Mouse (Mus musculus): ENCODE data around the gene Ube2o.
"Not testable (repeated sequence)": the region's sequence is repeated elsewhere in the genome, so short reads cannot be mapped to it uniquely, and the experiment has no call there.

Gene Ube2o

DNA sequence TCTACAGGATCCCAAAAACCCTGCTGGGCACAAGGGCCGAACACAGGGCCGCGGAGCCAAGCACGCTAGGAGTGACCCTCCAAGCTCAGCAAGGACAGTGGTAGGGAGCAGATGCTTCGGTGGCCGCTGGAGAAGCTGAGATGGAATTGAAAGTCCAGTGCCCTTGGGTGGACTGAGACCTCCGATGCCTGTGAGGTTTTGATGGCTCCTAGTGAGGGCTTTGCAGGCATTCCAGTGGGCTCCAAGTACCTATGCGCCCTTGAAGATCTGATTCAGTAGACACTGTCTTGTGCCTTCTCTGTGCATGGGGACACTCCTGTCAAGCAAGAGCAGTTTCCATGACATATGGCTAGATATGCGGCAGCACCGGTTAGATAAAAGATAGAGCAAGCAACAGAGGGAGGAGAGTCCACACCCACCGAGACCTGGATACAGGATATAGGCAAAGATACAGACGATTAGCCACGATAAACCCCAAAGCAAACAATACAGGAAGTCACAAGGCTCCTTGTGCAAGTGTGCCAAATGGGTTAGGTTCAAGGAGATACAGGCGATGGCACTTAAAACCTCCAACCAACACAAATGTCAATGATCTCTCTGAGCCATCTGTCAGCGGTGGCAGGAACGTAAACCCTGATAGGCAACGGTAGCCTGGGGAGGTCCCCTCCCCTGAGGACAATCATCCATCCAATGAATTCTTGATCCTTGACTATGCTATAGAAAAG lies 74.9 kb downstream of the Ube2o start:
- no peak for DNase-seq

DNA sequence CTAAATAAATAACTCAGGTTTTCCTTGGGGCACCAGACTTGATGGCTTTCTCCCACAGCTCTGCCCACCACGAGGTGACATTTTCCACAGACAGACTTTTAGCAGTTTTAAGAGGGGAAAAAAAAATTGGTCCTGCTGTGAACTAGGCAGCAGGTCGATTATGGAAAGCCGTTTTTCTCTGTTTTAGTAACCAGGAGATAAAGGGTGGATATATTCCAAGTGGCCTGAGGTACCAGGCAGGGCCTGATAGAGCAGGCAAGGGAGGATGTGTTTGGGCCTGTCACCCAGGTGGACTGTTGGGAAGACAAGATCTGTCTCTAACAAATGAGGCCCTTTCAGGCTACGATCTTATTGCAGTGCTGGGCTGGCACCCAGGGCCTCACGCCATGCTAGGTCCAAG lies 75.7 kb downstream of the Ube2o start:
- no peak for DNase-seq

DNA sequence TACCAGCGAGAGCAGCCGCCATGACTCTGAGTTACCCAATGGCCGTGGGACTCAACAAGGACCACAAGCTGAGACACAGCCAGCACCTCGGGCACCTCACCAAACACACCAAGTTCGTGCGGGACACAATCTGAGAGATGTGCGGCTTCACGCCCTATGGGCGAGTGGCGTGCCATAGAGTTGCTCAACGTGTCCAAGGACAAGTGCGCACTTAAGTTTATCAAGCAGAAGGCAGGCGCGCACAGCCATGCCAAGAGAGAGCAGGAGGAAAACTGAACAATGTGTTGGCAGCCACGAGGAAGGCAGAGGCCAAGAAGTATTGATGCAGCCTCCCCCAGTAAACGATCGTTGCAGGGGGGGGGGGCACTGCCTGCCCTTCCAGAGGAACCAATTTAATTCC lies 76.7 kb downstream of the Ube2o start:
- no peak for DNase-seq

DNA sequence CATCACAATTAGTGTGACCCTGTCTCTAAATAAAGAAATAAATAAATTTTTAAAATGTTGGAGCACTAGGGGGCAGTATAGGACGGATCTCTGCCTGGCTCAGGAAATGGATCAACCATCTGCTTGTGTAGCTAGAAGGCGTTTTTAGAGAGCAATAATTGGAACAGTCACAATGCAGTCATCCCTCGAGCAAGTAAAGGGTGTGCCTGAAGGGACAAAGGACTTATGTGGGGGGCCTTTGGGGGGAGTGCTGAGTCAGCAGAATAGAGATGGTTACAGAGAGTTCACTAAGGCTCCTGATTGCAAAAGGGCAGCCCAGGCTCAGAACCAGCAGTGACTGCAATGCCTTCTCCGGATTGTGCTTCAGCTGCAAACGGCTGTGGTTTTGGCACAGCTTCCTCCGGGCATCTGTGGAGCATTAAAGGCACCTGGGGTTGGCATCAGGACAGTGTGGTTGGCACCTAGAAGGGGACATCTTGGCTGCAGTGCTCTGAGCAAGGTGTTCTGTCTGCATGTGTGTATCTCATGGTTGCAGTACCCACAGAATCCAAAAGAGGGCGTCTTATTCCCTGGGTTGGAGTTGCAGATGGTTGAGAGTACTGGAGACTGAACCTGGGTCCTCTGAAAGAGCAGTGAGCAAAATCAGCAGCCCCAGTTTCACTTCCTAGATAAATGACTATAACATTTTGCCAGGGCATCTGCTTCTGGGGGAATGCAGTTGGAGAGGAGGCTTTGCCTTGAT lies 80.1 kb downstream of the Ube2o start:
- DNase-seq, result peak; percentile 74

GRCm38 (mm10) chr11:116499018-116499417 lies 82.2 kb downstream of the Ube2o start:
- DNase-seq, result no peak

- no peak for DNase-seq
These were observed 82.7 kb downstream of the Ube2o start for GRCm38 (mm10) chr11:116498596-116498995.

DNA sequence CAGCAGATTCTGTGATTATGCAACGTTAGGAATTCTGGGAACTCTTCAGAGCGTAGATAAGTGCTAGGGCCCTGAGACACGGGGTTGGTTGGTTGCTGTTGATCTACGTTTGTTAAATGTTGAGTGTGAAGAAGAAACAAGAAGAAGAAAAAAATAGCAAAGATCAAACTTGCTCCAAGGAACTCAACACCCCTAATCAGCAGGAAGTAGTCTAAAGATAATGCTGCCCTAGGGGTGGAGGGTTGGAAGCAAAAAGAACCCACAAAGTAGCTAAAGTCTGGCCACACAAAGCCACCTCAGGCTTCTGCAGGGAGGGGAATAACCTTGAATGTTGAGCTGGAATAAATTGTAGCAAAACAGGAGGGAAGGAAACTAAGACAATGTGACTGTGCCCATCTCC lies 83.9 kb downstream of the Ube2o start:
- DNase-seq, result no peak

GRCm38 (mm10) chr11:116494474-116495174 lies 86.6 kb downstream of the Ube2o start:
- peak; percentile 24 for DNase-seq

GRCm38 (mm10) chr11:116493795-116494252 lies 87.4 kb downstream of the Ube2o start, which contains the start of gene Prpsap1:
Gene Prpsap1, minus strand, starts transcription at chr11:116494202.
- peak; percentile 80 for DNase-seq

DNA sequence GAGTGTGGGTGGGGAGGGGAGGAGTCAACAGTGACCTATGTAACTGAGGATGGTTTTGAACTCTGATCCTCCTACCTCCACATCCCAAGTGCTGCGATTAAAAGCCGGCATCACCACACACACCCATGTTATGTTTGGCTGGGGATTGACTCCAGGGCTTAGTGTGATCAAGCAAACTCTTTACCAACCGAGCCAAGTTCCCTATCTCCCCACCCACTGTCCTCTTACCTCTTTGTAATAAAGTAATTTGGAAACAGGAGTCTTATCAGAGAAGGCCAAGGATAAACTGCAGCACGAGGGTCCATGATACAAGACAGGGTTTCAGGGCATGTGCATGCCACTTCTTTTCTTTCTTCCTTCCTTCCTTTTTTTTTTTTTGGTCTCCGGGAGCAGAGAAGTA lies 88.1 kb downstream of the Ube2o start:
- DNase-seq, result no peak

GRCm38 (mm10) chr11:116492507-116492906 lies 88.7 kb downstream of the Ube2o start:
- not testable (repeated sequence) for DNase-seq

GRCm38 (mm10) chr11:116491338-116491737 lies 89.9 kb downstream of the Ube2o start:
- no peak for DNase-seq

DNA sequence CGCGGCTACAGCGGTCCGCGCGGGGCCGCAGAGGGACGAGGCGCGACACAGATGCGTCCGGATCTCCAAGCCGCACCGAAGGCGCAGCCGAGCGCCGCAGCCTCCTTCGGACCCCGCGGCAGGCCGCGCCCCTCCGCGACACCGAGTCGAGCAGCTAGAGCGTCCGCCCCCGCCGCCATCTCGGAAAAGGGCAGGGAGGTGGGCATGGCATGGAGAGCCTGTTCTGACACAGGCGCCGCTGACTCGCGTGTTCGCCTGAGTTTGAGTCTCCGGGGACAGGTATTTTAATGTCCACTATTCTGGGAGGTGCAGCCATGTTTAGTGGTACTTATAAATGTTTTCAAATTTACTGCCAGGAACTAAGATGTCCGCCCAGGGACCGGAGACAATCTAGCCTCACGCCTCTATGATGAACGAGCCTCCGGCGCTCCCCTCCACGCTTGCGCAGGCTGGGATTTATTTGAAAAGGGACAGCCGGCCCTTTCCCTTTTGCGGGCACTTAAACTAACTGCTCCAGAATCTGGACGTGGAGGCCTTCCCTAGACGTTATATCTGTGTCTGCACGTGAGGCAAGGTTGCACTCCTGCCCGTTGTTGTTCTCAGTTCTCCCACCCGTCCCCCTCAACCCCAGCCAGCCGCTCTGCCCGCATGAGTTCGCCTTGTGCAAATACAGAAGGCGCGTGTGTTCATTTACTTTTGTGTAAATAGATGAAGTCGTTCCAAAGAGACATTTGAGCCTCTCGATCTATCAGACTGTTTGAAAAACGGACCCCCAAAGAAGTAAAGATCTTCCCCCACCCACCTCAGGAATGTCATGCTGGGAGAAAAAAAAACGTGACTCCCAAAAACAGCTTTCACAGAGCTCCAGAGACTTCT lies 90.8 kb downstream of the Ube2o start:
- DNase-seq, result peak; percentile 94

DNA sequence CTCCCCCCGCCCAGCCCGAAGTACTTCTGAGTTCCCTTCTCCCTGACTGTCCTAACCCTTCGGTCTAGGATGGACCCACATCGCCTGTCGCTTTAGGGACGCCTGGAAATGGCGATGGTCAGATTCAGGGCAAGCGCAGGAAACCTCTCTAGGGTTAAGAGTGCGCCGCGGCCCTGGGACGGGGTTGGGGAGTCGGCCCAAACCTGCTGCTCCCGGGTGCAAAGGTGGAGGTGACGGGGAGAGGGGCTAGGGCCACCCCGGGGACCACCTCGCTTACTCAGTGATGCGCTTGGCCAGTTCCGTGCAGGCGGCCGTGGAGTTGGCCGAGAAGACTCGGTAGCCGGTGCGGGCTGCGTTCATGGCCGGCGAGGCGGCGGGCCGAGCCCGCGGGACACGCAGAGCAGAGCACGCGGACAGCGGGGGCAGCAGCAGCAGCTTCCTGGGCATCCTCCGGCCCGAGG lies 91.4 kb downstream of the Ube2o start:
- no peak for DNase-seq

DNA sequence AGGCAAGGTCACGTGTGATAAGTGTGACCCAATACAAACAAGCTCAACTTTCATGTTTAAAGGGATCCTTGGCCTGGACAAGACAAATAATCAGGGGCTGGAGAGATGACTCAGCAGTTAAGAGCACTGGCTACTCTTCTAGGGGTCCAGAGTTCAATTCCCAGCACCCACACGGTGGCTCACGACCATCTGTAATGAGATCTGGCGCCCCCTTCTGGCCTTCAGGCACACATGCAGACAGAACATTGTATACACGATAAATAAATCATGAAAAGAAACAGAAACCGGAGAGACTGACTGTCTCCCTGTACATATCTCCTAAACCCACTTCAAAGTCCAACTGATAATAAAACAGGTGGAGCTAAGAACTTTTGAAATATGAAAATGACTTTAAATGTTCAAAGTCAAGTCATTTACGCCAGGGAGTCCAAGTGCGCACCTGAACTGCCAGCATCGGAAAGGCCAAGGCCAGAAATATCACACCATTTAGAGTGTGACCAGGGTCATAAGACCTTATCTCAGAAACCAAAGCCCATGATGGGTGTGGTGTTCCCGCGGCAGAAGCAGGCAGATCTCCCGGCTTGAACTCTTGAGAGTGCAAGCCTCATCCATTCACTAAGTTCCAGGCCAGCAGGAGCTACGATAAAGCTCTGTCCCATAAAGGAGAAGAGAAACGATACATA lies 92.4 kb downstream of the Ube2o start:
- DNase-seq, result no peak

DNA sequence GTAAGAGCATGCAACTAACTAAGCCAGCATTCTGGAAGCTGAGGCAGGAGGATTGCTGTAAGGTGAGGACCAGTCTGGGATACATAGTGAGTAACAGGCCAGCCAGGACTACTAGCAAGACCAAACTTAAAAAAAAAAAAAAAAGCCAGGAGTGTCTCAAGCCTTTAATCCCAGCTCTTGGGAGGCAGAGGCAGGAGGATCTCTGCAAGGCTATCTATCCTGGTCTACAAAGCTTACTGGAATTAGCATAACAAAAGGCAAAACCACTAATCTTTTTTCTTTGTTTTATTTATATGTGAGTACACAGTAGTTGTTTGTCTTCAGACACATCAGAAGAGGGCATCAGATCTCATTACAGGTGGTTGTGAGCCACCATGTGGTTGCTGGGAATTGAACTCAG lies 93.0 kb downstream of the Ube2o start:
- no peak for DNase-seq

Measured in embryo, embryonic 11 days (tissue).